Mouse (Mus musculus) olfactory bulb, adult 2 months (tissue): Measurements from ENCODE around the gene Scgb2b15. TPM values are rescaled to one million over a fixed set of nuclear protein-coding genes. Genes with fewer than 3 reads are reported as not detected.
"Not testable (repeated sequence)": the region's sequence is repeated elsewhere in the genome, so short reads cannot be mapped to it uniquely, and the experiment has no call there.

Source experiments
- H3K27ac ChIP-seq: fragments of 200-500 bp; 2 replicates; pipeline ENCODE4 v1.5.1; 2012; ENCODE audit warnings: low read depth, low read length; ENCODE audit not compliant: insufficient read depth
- H3K4me1 ChIP-seq: fragments of 200-500 bp; 2 replicates; pipeline ENCODE4 v1.6.1; 2012; ENCODE audit warnings: low read length; ENCODE audit not compliant: control insufficient read depth, insufficient read depth
- H3K4me3 ChIP-seq: fragments of 200-500 bp; 2 replicates; pipeline ENCODE4 v1.5.1; 2012; ENCODE audit warnings: mild to moderate bottlenecking, low read depth, low read length, moderate library complexity; ENCODE audit not compliant: insufficient read depth
- polyA plus RNA-seq: library from polyadenylated mRNA; stranded (reverse); fragments of >200 nt; gene quantifications from 2 replicates; pipeline ENCODE4 v1.2.4, GENCODE M21; 2012; ENCODE audit warnings: low replicate concordance; ENCODE audit not compliant: missing spikeins, insufficient read depth, insufficient read length

The Scgb2b15 gene
- not detected in 2 replicates for polyA plus RNA-seq

DNA sequence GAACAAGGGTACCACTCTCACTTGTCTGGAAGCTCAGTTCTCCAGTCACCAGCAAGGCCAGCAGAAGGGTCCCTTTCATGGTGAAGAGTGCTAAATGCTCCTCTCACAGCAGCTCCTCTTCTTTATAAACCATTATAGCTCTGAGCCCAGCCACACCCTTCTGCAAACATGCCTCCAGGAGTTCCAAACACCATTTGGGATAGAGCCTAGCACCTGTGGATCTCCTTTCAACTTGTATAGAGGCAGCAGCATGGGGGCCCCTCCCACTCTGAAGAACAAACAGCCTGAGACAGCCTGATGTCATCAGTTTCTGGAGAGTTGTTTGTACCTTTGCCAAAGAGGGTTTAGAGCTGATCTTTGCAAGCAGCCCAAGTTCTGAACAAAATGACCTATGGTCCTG lies at the start of gene Scgb2b15:
Scgb2b15 (minus strand) TSS at position 101 of the 400 bp plus-strand sequence.
- H3K4me1 ChIP-seq, H3K27ac ChIP-seq, H3K4me3 ChIP-seq: not testable (repeated sequence)

DNA sequence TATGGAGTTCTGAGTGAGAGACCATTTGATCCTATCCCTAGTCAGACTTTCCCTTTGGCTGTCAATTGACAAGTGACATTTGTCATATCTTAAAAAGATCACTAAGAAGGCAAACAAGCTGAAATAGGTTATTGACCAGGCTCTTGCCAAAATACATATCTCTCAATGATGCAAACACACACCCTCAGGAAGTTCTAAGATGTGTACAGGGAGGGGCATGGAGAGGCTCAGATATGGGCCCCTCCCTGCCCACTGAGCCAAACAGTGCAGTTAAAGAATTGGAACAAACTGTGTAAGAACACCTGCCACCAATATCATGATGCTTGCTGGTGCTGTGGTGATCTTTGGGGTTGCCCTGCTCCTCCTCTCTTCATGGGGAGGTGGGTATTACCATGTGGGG lies 6.8 kb upstream of the Scgb2b15 start, which contains the start of gene Scgb1b15:
Scgb1b15 (plus strand) TSS at position 301 of the 400 bp plus-strand sequence.
- not testable (repeated sequence) for H3K4me3 ChIP-seq, H3K4me1 ChIP-seq, H3K27ac ChIP-seq

Other genes with a start within 250 kb of the Scgb2b15 start
- gene Scgb1b15, start 6.9 kb upstream of the Scgb2b15 start, polyA plus RNA-seq: not detected in 2 replicates
- not detected in 2 replicates for gene Scgb2b17, start 226.9 kb upstream of the Scgb2b15 start, polyA plus RNA-seq
- gene Scgb1b17, start 233.8 kb upstream of the Scgb2b15 start, polyA plus RNA-seq: not detected in 2 replicates